Mouse (Mus musculus): ENCODE data around the gene Lrrfip2. TPM values are rescaled to one million over a fixed set of nuclear protein-coding genes. Genes with fewer than 3 reads are reported as not detected.
A peak's percentile ranks its signal among the peaks of the same experiment; 100 is the strongest.

Gene Lrrfip2
- total RNA-seq, 1 experiment from 2014 or later = 65.7 TPM

- no peak for ATAC-seq (replicated peaks in 1 of 2; ENCODE audit: insufficient read depth in 1 of 2, low FRiP score in 2 of 2, low TSS enrichment in 1 of 2, low read depth in 1 of 2, poor library complexity in 2 of 2, severe bottlenecking in 2 of 2)
Measured at GRCm38 (mm10) chr9:111100406-111100805, 17.0 kb upstream of the Lrrfip2 start.

GRCm38 (mm10) chr9:111103293-111103692 is 14.1 kb upstream of the Lrrfip2 start:
- ATAC-seq (replicated peaks in 1 of 2; ENCODE audit: insufficient read depth in 1 of 2, low FRiP score in 2 of 2, low TSS enrichment in 1 of 2, low read depth in 1 of 2, poor library complexity in 2 of 2, severe bottlenecking in 2 of 2) = no peak

- no peak for ATAC-seq (replicated peaks in 1 of 2; ENCODE audit: insufficient read depth in 1 of 2, low FRiP score in 2 of 2, low TSS enrichment in 1 of 2, low read depth in 1 of 2, poor library complexity in 2 of 2, severe bottlenecking in 2 of 2)
Measured at GRCm38 (mm10) chr9:111103893-111104292, 13.5 kb upstream of the Lrrfip2 start.

GRCm38 (mm10) chr9:111107863-111108262 is 9.5 kb upstream of the Lrrfip2 start:
- no peak for ATAC-seq (replicated peaks in 1 of 2; ENCODE audit: insufficient read depth in 1 of 2, low FRiP score in 2 of 2, low TSS enrichment in 1 of 2, low read depth in 1 of 2, poor library complexity in 2 of 2, severe bottlenecking in 2 of 2)

GRCm38 (mm10) chr9:111117794-111118251 is 431 bp downstream of the Lrrfip2 start:
- ATAC-seq (replicated peaks in 1 of 2; ENCODE audit: insufficient read depth in 1 of 2, low FRiP score in 2 of 2, low TSS enrichment in 1 of 2, low read depth in 1 of 2, poor library complexity in 2 of 2, severe bottlenecking in 2 of 2) = peak; percentile 66 to 86

GRCm38 (mm10) chr9:111118252-111118890 is 979 bp downstream of the Lrrfip2 start:
- ATAC-seq (replicated peaks in 1 of 2; ENCODE audit: insufficient read depth in 1 of 2, low FRiP score in 2 of 2, low TSS enrichment in 1 of 2, low read depth in 1 of 2, poor library complexity in 2 of 2, severe bottlenecking in 2 of 2) = peak; percentile 14 to 57; a peak in 1 of 4 replicates

- ATAC-seq (replicated peaks in 1 of 2; ENCODE audit: insufficient read depth in 1 of 2, low FRiP score in 2 of 2, low TSS enrichment in 1 of 2, low read depth in 1 of 2, poor library complexity in 2 of 2, severe bottlenecking in 2 of 2) = peak in 1 of 2 experiments; percentile 26; a peak in 1 of 4 replicates
Measured at GRCm38 (mm10) chr9:111118891-111119441, 1.6 kb downstream of the Lrrfip2 start.

- peak; percentile 57 to 58 for ATAC-seq (replicated peaks in 1 of 2; ENCODE audit: insufficient read depth in 1 of 2, low FRiP score in 2 of 2, low TSS enrichment in 1 of 2, low read depth in 1 of 2, poor library complexity in 2 of 2, severe bottlenecking in 2 of 2)
Measured at GRCm38 (mm10) chr9:111122446-111122845, 5.1 kb downstream of the Lrrfip2 start.

GRCm38 (mm10) chr9:111123336-111123735 is 5.9 kb downstream of the Lrrfip2 start:
- ATAC-seq (replicated peaks in 1 of 2; ENCODE audit: insufficient read depth in 1 of 2, low FRiP score in 2 of 2, low TSS enrichment in 1 of 2, low read depth in 1 of 2, poor library complexity in 2 of 2, severe bottlenecking in 2 of 2) = no peak

- ATAC-seq (replicated peaks in 1 of 2; ENCODE audit: insufficient read depth in 1 of 2, low FRiP score in 2 of 2, low TSS enrichment in 1 of 2, low read depth in 1 of 2, poor library complexity in 2 of 2, severe bottlenecking in 2 of 2) = no peak
Measured at GRCm38 (mm10) chr9:111124440-111124839, 7.0 kb downstream of the Lrrfip2 start.

- no peak for ATAC-seq (replicated peaks in 1 of 2; ENCODE audit: insufficient read depth in 1 of 2, low FRiP score in 2 of 2, low TSS enrichment in 1 of 2, low read depth in 1 of 2, poor library complexity in 2 of 2, severe bottlenecking in 2 of 2)
Measured at GRCm38 (mm10) chr9:111126735-111127134, 9.3 kb downstream of the Lrrfip2 start.

- 0 out of 4 replicates have a peak, but pooled peaks of 1 of the 2 experiments have one; percentile 23 for ATAC-seq (replicated peaks in 1 of 2; ENCODE audit: insufficient read depth in 1 of 2, low FRiP score in 2 of 2, low TSS enrichment in 1 of 2, low read depth in 1 of 2, poor library complexity in 2 of 2, severe bottlenecking in 2 of 2)
Measured at GRCm38 (mm10) chr9:111127749-111128148, 10.4 kb downstream of the Lrrfip2 start.

- ATAC-seq (replicated peaks in 1 of 2; ENCODE audit: insufficient read depth in 1 of 2, low FRiP score in 2 of 2, low TSS enrichment in 1 of 2, low read depth in 1 of 2, poor library complexity in 2 of 2, severe bottlenecking in 2 of 2) = no peak; a peak in 1 of 4 replicates
Measured at GRCm38 (mm10) chr9:111130126-111130525, 12.7 kb downstream of the Lrrfip2 start.

GRCm38 (mm10) chr9:111138161-111138560 is 20.8 kb downstream of the Lrrfip2 start:
- peak in 1 of 2 experiments; percentile 39; a peak in 1 of 4 replicates for ATAC-seq (replicated peaks in 1 of 2; ENCODE audit: insufficient read depth in 1 of 2, low FRiP score in 2 of 2, low TSS enrichment in 1 of 2, low read depth in 1 of 2, poor library complexity in 2 of 2, severe bottlenecking in 2 of 2)

GRCm38 (mm10) chr9:111142721-111143120 is 25.3 kb downstream of the Lrrfip2 start:
- ATAC-seq (replicated peaks in 1 of 2; ENCODE audit: insufficient read depth in 1 of 2, low FRiP score in 2 of 2, low TSS enrichment in 1 of 2, low read depth in 1 of 2, poor library complexity in 2 of 2, severe bottlenecking in 2 of 2) = no peak

- ATAC-seq (replicated peaks in 1 of 2; ENCODE audit: insufficient read depth in 1 of 2, low FRiP score in 2 of 2, low TSS enrichment in 1 of 2, low read depth in 1 of 2, poor library complexity in 2 of 2, severe bottlenecking in 2 of 2) = peak; percentile 78 to 80
Measured at GRCm38 (mm10) chr9:111143387-111143786, 26.0 kb downstream of the Lrrfip2 start.

- no peak for ATAC-seq (replicated peaks in 1 of 2; ENCODE audit: insufficient read depth in 1 of 2, low FRiP score in 2 of 2, low TSS enrichment in 1 of 2, low read depth in 1 of 2, poor library complexity in 2 of 2, severe bottlenecking in 2 of 2)
Measured at GRCm38 (mm10) chr9:111144711-111145110, 27.3 kb downstream of the Lrrfip2 start.

- no peak for ATAC-seq (replicated peaks in 1 of 2; ENCODE audit: insufficient read depth in 1 of 2, low FRiP score in 2 of 2, low TSS enrichment in 1 of 2, low read depth in 1 of 2, poor library complexity in 2 of 2, severe bottlenecking in 2 of 2)
Measured at GRCm38 (mm10) chr9:111145497-111146190, 28.3 kb downstream of the Lrrfip2 start.
